Mouse (Mus musculus) CD8-positive naive resting alpha-beta T cell, adult 2 months (primary cell): ENCODE results near the gene Tnfsf18.

ENCODE experiments used
- DNase-seq, 2 experiments: peaks; one replicate each; pipeline ENCODE4 v3.0.0; 2022; ENCODE audit warnings: low read depth in 2 of 2, low spot score in 2 of 2

Gene Tnfsf18

DNA sequence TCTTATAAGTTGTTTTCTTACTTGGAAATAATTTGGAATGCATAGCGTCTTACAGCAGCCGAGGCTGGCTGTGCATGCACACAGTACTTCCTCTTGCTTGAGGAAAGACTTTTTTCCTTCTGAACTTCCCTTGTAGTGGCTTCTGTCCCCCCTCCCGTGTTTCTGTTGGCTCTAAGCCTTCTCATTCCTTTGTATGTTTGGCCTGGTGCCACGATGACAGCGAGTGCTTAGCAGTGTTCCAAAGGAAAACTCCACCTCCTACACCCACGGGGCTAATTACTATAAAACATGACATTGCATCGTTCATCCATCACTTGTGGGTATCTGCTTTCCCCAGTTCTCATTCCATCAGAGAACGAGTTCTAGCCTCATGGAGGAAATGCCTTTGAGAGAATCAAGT is at the start of gene Tnfsf18:
Tnfsf18 (plus strand) TSS at position 313 of the 400 bp plus-strand sequence.
- DNase-seq: no peak

DNA sequence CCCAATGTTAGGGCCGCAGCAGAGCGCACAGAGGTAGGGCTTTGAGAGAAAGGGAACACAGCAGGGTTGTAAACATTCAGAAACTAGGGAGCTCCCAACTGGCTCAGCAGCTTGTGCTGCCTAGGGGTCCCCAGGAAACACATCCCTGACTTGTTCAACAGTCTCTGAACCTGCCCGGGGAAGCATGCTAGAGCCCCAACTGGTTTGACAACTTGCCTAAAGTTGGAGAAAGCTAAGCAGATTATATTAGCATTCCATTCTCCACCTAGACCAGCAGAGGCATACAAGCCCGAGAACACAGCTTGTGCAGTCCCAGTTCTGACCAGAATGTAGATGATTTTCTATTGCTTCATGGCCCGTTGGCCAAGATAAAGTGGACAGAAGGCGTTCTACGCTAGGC is 49.6 kb upstream of the Tnfsf18 start:
- DNase-seq: no peak

DNA sequence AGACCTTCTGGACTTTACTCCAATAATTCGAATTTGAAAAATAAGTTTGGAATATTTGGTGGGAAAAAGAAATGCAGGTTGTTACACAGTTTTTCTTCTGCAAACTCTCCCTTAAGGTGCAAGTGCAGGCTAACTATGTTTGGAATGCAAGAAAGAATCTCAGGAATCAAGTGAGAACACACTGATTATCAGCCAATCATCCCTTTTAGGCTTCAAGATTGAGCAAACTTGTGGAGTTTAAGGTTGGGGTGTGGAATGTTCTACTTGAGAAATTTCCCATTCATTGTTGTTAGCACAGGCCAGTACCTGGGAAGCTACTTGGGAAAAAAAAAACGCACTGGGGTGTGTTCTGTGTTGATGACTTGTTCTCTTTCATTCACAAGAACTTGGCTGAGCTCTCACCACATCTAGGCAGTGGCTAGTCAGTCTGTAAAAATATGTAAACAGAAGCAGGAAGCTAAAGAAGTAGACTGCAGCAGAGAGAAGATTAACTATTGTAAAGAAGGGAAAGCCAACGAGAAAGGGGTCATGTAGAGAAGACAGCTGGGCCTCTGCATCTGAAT is 42.7 kb upstream of the Tnfsf18 start:
- DNase-seq: no peak

GRCm38 (mm10) chr1:161452250-161452649 is 42.2 kb upstream of the Tnfsf18 start:
- no peak for DNase-seq

DNA sequence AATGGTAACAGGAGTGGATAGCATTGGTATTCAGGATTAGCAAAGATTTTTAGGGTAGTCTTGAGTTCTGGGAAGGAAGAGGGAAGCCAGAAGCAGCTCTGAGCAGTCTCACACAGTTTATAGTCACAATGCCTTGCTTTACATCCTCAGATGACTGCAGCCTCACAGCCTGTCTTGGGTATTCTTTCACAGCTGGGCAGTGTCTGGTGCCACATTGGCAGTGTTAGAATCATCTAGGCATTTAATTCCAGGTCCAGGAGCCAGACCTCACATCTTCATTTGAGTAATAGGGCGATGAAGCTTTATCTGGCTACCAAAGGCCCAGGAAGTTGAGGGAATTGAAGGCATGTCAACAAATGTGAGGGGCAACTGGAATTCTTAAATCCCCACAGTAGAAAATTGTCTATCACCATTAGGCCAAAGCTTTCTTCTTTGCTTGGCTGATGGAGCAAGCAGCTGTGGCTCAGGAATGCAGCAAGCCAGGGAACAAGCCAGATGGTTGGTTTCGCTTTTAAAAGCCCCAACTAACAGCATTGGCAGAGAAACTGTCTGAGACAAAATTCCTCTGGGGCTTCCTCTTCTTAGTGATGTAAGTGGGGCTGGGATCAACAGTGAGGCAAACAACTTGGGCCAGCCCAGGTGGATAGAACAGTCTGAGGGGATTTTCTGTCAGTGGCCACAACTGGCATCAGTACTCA is 30.9 kb upstream of the Tnfsf18 start:
- DNase-seq: no peak

DNA sequence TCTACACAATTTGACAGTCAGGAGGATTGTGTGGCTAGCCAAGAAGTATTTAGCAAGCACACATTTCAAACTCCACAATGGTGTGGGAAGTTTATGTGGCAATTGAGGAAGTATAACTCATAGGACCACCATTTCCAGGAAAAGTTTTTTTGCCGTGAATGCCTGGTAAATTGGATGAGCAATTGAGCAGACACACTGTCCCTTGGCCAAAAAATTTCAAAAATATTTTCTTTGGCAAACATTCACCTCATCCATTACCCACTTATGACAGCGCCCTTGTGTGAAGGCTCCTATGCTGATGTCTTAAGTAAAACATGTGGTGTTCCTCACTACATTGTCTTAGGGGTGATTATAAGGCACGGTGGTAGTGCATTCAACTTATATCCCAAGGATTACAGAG is 17.2 kb upstream of the Tnfsf18 start:
- no peak for DNase-seq

- no peak for DNase-seq
Measured at GRCm38 (mm10) chr1:161479854-161480253, 14.6 kb upstream of the Tnfsf18 start.

GRCm38 (mm10) chr1:161482211-161482610 is 12.2 kb upstream of the Tnfsf18 start:
- DNase-seq: no peak

- no peak for DNase-seq
Measured at GRCm38 (mm10) chr1:161487069-161487468, 7.4 kb upstream of the Tnfsf18 start.

GRCm38 (mm10) chr1:161491766-161492165 is 2.7 kb upstream of the Tnfsf18 start:
- no peak for DNase-seq

- no peak for DNase-seq
Measured at GRCm38 (mm10) chr1:161496866-161497645, 2.6 kb downstream of the Tnfsf18 start.

DNA sequence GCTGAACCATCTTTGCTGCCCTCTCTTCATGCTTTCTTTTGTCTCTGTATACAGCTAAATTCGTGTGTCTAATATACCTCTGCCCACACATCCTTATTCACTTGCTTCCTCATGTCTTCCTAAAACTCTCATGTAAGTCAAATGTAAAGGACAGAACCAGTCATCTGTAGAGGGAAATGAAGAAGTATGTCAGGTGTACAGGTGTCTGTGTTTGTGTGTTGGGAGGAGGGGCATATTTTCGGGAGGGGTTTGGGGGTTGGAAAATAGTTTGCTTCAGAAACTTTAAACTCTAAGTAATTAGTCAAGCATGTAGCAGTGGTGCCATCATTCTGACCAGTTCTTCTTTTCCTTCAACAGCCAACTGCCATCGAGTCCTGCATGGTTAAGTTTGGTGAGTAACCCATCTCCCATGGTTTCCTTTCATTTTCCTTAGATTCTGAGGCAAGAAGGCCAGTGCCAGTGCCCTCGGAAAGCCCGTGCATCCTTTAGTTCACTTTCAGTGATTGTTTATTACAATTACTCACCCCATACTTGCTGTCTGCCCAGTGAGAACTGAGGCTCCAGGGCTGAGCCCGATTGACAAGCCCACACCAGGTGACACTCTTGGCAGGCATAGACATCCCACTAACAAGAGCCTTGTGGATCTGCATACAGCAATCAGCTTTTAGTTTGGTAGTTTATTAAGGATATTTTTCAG is 5.8 kb downstream of the Tnfsf18 start:
- DNase-seq: no peak

DNA sequence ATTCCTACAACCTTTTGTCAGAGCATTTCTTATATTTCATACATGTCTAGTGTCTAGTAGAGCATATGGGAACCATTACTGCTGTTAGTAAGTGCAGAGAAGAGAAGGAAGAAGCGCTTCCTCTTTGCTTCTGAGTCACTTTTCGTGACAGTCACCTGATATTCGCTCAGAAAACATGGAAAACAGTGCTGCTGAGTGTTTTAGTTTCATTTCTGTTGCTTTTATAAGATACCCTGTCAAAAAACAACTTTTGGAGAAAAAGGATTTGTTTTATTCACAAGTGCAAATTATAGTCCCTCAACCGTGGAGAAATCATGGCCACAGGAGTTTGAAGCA is 6.3 kb downstream of the Tnfsf18 start:
- DNase-seq: no peak

- no peak for DNase-seq
Measured at GRCm38 (mm10) chr1:161506317-161506716, 11.9 kb downstream of the Tnfsf18 start.

DNA sequence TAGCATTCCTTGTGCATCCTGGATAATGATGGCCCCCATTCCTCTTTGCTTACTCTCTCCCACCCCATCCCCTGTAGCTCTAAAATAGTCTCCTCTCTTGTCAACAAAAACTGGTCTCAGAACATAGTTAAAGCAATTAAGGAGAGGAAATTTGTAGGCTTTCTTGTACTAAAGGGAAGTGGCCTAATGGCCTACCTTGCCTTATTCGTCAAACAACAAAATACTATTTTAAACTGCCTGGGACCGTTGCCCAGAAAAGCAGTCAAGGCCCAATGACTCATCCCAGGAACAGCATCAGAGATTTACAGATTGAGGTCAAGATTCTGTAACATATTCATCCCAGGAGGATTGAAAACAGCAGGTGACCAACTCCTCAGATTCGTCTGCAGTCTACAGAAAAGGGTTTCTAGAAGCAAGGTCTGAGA is 13.2 kb downstream of the Tnfsf18 start:
- no peak for DNase-seq

GRCm38 (mm10) chr1:161517355-161517754 is 22.9 kb downstream of the Tnfsf18 start:
- no peak for DNase-seq

DNA sequence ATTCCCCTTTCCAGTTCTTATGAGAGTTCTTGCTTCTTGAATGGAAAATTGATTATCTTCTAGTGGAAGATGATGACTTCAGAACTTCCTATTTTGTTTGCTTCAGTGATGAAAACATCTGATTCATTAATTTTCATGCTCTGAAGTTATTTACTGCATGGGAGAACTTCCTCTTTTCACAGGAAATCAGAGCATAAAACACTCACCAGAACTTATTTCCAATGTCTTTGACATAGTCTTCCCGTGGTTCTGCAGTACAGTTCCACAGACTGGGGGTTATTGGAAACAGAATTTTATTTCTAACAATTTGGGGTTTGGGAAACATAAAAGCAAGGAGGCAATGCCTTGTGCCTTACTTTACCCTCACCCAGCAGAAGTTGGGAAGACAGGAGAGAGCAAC is 25.8 kb downstream of the Tnfsf18 start:
- no peak for DNase-seq

GRCm38 (mm10) chr1:161528173-161528572 is 33.7 kb downstream of the Tnfsf18 start:
- no peak for DNase-seq

GRCm38 (mm10) chr1:161550596-161551095 is 56.2 kb downstream of the Tnfsf18 start:
- DNase-seq: no peak

DNA sequence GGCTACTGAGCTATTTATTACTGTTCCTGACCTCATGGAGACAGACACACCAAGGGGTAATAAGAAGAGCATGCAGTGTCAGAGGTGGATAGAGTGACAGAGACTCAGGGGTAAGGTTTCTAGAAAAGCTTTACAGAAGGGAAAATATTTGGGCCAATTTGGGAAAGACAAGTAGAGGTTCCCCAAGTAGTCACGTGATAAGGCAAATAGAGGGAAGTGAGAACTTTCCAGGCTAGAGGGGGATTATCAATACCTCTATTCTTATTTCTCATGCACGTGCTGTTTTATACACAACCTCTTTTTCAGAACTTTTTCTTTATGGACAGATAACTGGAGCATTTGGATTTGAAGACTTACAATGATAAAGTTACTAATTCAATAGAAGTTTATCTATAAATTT is 57.6 kb downstream of the Tnfsf18 start:
- DNase-seq: no peak
